Mouse (Mus musculus) neutrophil, adult 5-6 weeks (primary cell): ENCODE measurements around the gene Grin3a. TPM values are rescaled to one million over a fixed set of nuclear protein-coding genes. Genes with fewer than 3 reads are reported as not detected.

ENCODE experiments used
- ATAC-seq: fragments of 151-379, 151-347 bp; 2 replicates; pipeline ENCODE4 v1.8.0; 2017; ENCODE audit warnings: mild to moderate bottlenecking, moderate TSS enrichment; ENCODE audit not compliant: insufficient number of reproducible peaks, poor library complexity, low FRiP score, severe bottlenecking; ENCODE audit errors: extremely low read depth
- total RNA-seq: library from RNA; stranded (forward); fragments of 200-1000 nt; gene quantifications from 2 replicates; pipeline ENCODE4 v1.2.3, GENCODE M21; 2017

The Grin3a gene
- total RNA-seq, 1 experiment from 2014 or later, result 0.23 TPM

DNA sequence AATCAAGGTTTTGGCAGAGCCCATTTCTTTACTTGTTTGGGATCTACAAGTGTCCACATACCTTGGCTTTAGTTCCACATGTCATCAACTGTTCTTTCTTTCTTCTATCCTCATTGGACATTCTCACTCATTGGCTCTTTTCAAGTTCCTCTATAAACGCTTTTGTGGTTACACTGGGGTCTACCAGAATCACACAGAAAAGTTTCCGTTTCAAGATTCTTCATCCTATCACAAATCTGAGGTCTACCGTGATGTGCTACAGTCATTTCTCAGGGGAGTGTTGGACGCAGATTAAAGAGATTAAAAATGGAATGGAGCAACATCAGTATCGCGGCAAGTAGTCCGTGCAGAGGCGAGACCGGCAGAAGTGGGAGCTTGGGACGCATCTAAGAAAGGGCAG lies 228.6 kb downstream of the Grin3a start:
- ATAC-seq, result no peak

Other genes starting within 250 kb of the Grin3a start
- not detected in 2 replicates for gene Tmem246, start 247.9 kb downstream of the Grin3a start, total RNA-seq
- gene Rnf20, start 213.7 kb downstream of the Grin3a start, total RNA-seq, result 178 and 200 TPM in 2 replicates
- gene Ppp3r2, start 163.7 kb downstream of the Grin3a start, total RNA-seq, result not detected in 2 replicates